Mouse (Mus musculus) heart, postnatal 0 days (tissue): ENCODE data around the gene Sbno2. TPM values are rescaled to one million over a fixed set of nuclear protein-coding genes. Genes with fewer than 3 reads are reported as not detected.
A peak's percentile ranks its signal among the peaks of the same experiment; 100 is the strongest.

Source experiments
- ATAC-seq: fragments of 200-750 bp; cut with Nextera tagmentation; 2 replicates; pipeline ENCODE4 v1.8.0; 2017; ENCODE audit warnings: low read depth, moderate number of reproducible peaks, moderate library complexity; ENCODE audit not compliant: insufficient read depth
- DNase-seq: peaks from one replicate; pipeline ENCODE4 v3.0.0-alpha.2; 2016; ENCODE audit warnings: low spot score
- H3K27ac ChIP-seq: fragments of 300-500 bp; sonication (generic); 2 replicates; pipeline ENCODE4 v1.5.1; 2014; ENCODE audit warnings: low read depth, mild to moderate bottlenecking
- H3K27me3 ChIP-seq: fragments of 300-500 bp; sonication (generic); 2 replicates; pipeline ENCODE4 v1.6.1; 2014; ENCODE audit warnings: low read length, mixed read lengths; ENCODE audit not compliant: control insufficient read depth, insufficient read depth
- H3K36me3 ChIP-seq: fragments of 300-500 bp; sonication (generic); replicated peaks from 2 replicates; pipeline ENCODE4 v1.6.1; 2014; ENCODE audit warnings: low read length, mixed read lengths; ENCODE audit not compliant: control insufficient read depth, insufficient read depth
- H3K4me1 ChIP-seq: fragments of 300-500 bp; sonication (generic); 2 replicates; pipeline ENCODE4 v1.6.1; 2014; ENCODE audit warnings: antibody characterized with exemption; ENCODE audit not compliant: control insufficient read depth, insufficient read depth
- H3K4me2 ChIP-seq: fragments of 300-500 bp; sonication (generic); 2 replicates; pipeline ENCODE4 v1.6.1; 2014; ENCODE audit warnings: low read depth, mild to moderate bottlenecking, low read length, moderate library complexity
- H3K4me3 ChIP-seq: fragments of 300-500 bp; sonication (generic); 2 replicates; pipeline ENCODE4 v1.5.1; 2014; ENCODE audit warnings: low read depth, low read length
- H3K9ac ChIP-seq: fragments of 300-500 bp; sonication (generic); replicated peaks from 2 replicates; pipeline ENCODE4 v1.6.1; 2014; ENCODE audit warnings: low read depth, low read length, mixed read lengths
- H3K9me3 ChIP-seq: fragments of 300-500 bp; sonication (generic); replicated peaks from 2 replicates; pipeline ENCODE4 v1.6.1; 2016; ENCODE audit warnings: low read length; ENCODE audit not compliant: control insufficient read depth
- CTCF ChIP-seq: IDR thresholded peaks from 2 replicates; pipeline ENCODE4 v1.5.1; 2016; ENCODE audit warnings: antibody characterized with exemption, control low read depth, low read depth
- EP300 ChIP-seq: IDR thresholded peaks from 2 replicates; pipeline ENCODE4 v1.6.1; 2016; ENCODE audit warnings: antibody characterized with exemption, low read depth
- WGBS: fragments of 180-500 bp; shearing (Covaris S2); extraction: QIAGEN DNeasy Blood & Tissue Kit; methylation state at CpG from one replicate; pipeline ENCODE4 v1.1.7; 2014; 5-methylcytosine and 5-hydroxymethylcytosine counted together
- polyA plus RNA-seq: library from polyadenylated mRNA; unstranded; fragments of >200 nt; fragmentation: Nextera tagmentation; extraction: Ambion mirVana; gene quantifications from 2 replicates; pipeline ENCODE4 v1.2.1, GENCODE M21; 2015
- total RNA-seq: library from RNA; depleted of rRNA; stranded (reverse); fragments of >200 nt; gene quantifications from 2 replicates; pipeline ENCODE4 v1.2.3, GENCODE M21; 2014; ENCODE audit warnings: low replicate concordance

The Sbno2 gene
- total and polyA plus RNA-seq, 2 experiments from 2014 or later, result 6.3 to 21.1 TPM

- Histone ChIP-seq H3K4me2 (no peak overlapping the region), H3K27me3 (no peaks in the 10 kb centered on the region), H3K36me3 (no peaks in the 10 kb centered on the region), H3K4me1 (peaks cover 55% of the 10 kb centered on the region), H3K9ac (no peak overlapping the region), H3K4me3 (no peak overlapping the region), H3K27ac (no peak overlapping the region), H3K9me3 (no peaks in the 10 kb centered on the region)
- TF ChIP-seq CTCF (no peak), EP300 (no peak)
- ATAC-seq (no peak), DNase-seq (no peak)
- 72% methylated on average over 5 of the region's 5 CpGs for WGBS
Measured at GRCm38 (mm10) chr10:80098630-80099029, 6.7 kb downstream of the Sbno2 start.

GRCm38 (mm10) chr10:80097275-80097674 is 8.1 kb downstream of the Sbno2 start:
- 9% methylated on average over 7 of the region's 7 CpGs for WGBS
- no peak overlapping the region for H3K27ac ChIP-seq
- ATAC-seq, result peak; percentile 42; the same call in 1 of the 2 replicates
- no peak for TF ChIP-seq EP300
- H3K9ac ChIP-seq, result peak overlapping the region; percentile 28; the same call in 1 of the 2 replicates
- DNase-seq, result peak; percentile 36
- H3K4me3 ChIP-seq, result no peak overlapping the region
- no peaks in the 10 kb centered on the region for H3K9me3 ChIP-seq
- peaks cover 55% of the 10 kb centered on the region for H3K4me1 ChIP-seq
- H3K4me2 ChIP-seq, result no peak overlapping the region
- H3K36me3 ChIP-seq, result no peaks in the 10 kb centered on the region
- no peaks in the 10 kb centered on the region for H3K27me3 ChIP-seq

- WGBS, result 79% methylated on average over 5 of the region's 5 CpGs
- no peak for TF ChIP-seq CTCF
- TF ChIP-seq EP300, result no peak
- Histone ChIP-seq H3K4me2 (no peak overlapping the region), H3K9ac (peak overlapping the region; percentile 5; the same call in 1 of the 2 replicates), H3K4me3 (no peak overlapping the region), H3K27me3 (no peaks in the 10 kb centered on the region), H3K36me3 (no peaks in the 10 kb centered on the region), H3K27ac (no peak overlapping the region), H3K9me3 (no peaks in the 10 kb centered on the region), H3K4me1 (peaks cover 46% of the 10 kb centered on the region)
- peak; percentile 47 for ATAC-seq
- no peak for DNase-seq
Measured at GRCm38 (mm10) chr10:80095547-80095946, 9.8 kb downstream of the Sbno2 start.

GRCm38 (mm10) chr10:80094684-80095083 is 10.7 kb downstream of the Sbno2 start:
- no peak overlapping the region for H3K27ac ChIP-seq
- H3K4me2 ChIP-seq, result no peak overlapping the region
- no peaks in the 10 kb centered on the region for H3K36me3 ChIP-seq
- TF ChIP-seq CTCF (no peak), EP300 (no peak)
- DNase-seq (no peak), ATAC-seq (no peak)
- no peaks in the 10 kb centered on the region for H3K27me3 ChIP-seq
- H3K4me3 ChIP-seq, result no peak overlapping the region
- no peaks in the 10 kb centered on the region for H3K9me3 ChIP-seq
- no peak overlapping the region for H3K9ac ChIP-seq
- H3K4me1 ChIP-seq, result peaks cover 37% of the 10 kb centered on the region
- WGBS, result 77% methylated on average over 3 of the region's 3 CpGs

GRCm38 (mm10) chr10:80094085-80094484 is 11.3 kb downstream of the Sbno2 start:
- no peak for ATAC-seq
- 84% methylated on average over 6 of the region's 6 CpGs for WGBS
- no peak overlapping the region for H3K9ac ChIP-seq
- no peaks in the 10 kb centered on the region for H3K9me3 ChIP-seq
- DNase-seq, result no peak
- no peak overlapping the region for H3K4me3 ChIP-seq
- no peak overlapping the region for H3K4me2 ChIP-seq
- TF ChIP-seq CTCF, result no peak
- no peak for TF ChIP-seq EP300
- H3K4me1 ChIP-seq, result peaks cover 35% of the 10 kb centered on the region
- H3K27me3 ChIP-seq, result no peaks in the 10 kb centered on the region
- no peaks in the 10 kb centered on the region for H3K36me3 ChIP-seq
- no peak overlapping the region; the same call in 1 of the 2 replicates for H3K27ac ChIP-seq

GRCm38 (mm10) chr10:80092690-80093089 is 12.7 kb downstream of the Sbno2 start:
- no peak overlapping the region for H3K4me3 ChIP-seq
- TF ChIP-seq EP300 (no peak), CTCF (no peak)
- DNase-seq, result no peak
- H3K9me3 ChIP-seq, result no peaks in the 10 kb centered on the region
- no peaks in the 10 kb centered on the region for H3K27me3 ChIP-seq
- no peak overlapping the region for H3K9ac ChIP-seq
- no peaks in the 10 kb centered on the region for H3K36me3 ChIP-seq
- no peak overlapping the region for H3K27ac ChIP-seq
- WGBS, result 72% methylated on average over 5 of the region's 5 CpGs
- ATAC-seq, result no peak
- no peak overlapping the region for H3K4me2 ChIP-seq
- H3K4me1 ChIP-seq, result peaks cover 34% of the 10 kb centered on the region
